Mouse (Mus musculus): ENCODE results near the gene Eno4. TPM values are rescaled to one million over a fixed set of nuclear protein-coding genes. Genes with fewer than 3 reads are reported as not detected.

The Eno4 gene
- polyA plus RNA-seq, 2 experiments = 0.03 TPM; not detected in 1

DNA sequence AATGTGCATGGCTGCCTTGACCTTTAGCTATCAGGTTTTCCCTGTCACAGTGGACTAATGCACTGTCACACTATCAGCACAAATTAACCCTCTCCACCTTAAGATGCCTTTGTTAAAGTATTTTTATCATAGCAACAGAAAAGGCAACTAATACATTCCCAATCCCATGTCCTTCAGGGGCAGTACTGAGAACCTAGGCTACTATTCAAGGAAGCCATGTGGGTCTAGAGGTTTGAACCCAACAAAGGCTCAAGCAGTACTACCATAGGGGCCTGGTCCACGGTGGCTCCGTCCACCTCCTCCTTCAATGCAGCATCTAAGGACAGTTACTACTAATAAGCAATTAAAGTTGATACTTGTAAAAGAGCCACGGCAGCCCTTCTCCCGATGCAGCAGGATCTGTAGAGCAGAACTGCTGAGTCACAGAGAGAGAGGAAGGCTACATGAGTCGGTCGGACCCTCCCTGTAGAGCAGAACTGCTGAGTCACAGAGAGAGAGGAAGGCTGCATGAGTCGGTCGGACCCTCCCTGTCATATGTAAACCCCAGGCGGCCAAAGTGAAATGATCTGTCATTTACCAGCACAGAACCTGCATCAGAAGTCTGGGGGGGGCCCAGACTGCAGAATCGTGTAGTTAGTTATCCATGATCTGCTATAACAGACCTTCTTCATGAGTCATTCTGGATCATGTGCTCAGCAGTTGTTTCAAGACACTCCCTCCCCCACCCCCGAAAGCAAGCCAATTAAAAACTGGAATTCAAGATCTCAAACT, 35.4 kb downstream of the Eno4 start:
- Histone ChIP-seq H3K27ac (peak overlapping the region; percentile 44), H3K9ac (replicated peaks) (peak overlapping the region; percentile 42), H3K36me3 (replicated peaks; ENCODE audit: control insufficient read depth, insufficient read depth, low read depth) (no peaks in the 10 kb centered on the region), H3K9me3 (ENCODE audit: control insufficient read depth, low read length) (no peaks in the 10 kb centered on the region), H3K4me1 (replicated peaks; ENCODE audit: control insufficient read depth in 2 of 2, insufficient read depth in 2 of 2, low read length in 1 of 2) (peaks cover 3 to 20% of the 10 kb centered on the region in 2 experiments; a peak in 2 of 4 replicates), H3K4me3 (ENCODE audit: insufficient read depth in 1 of 2, low read depth in 2 of 2, low read length in 2 of 2) (peak overlapping the region in 1 of 2 experiments; percentile 29; a peak in 2 of 4 replicates), H3K27me3 (ENCODE audit: control insufficient read depth, insufficient read depth, low read length) (no peaks in the 10 kb centered on the region), H3K4me2 (ENCODE audit: low read depth) (peak overlapping the region; percentile 54)
- TF ChIP-seq EP300 (IDR thresholded peaks at IDR 0.05; ENCODE audit: low read depth) (no peak), CTCF (IDR thresholded peaks at IDR 0.05; ENCODE audit: low read depth) (no peak)
- WGBS (ENCODE audit: insufficient replicate concordance) = 18% methylated on average over 11 of the region's 11 CpGs
- peak; percentile 43 to 76 (median 65) for DNase-seq (ENCODE audit: low read depth in 3 of 3, low spot score in 3 of 3)
- ATAC-seq (ENCODE audit: insufficient read depth) = peak; percentile 99

DNA sequence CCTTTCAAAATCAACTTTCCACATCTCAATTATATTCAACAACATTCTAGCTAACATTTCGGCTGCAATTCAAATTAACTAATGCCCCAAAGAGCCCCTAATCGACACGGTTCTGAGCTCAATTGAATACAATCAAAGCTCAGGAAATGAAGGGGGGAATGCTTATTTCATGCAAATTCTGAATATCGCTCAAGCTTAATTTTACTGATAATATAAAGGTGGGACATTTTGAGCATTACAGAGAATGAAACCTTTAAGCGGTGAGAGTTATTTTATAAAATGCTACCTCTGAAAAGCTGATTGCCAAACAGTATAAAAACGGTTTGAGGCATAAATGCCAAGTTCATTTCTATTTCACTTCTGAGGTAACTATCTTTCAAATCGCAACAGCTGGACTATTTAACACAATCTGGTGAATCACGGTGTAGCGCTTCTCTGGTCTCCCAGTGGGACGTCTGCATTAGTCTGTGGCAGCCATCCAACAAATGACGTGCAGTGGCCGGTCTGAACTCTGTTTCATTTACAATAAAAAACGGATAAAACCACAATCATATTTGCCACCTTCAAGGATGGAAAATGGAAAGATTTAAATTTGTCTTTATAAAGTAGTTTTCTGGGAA, 36.3 kb downstream of the Eno4 start:
- no peak overlapping the region for H3K9ac ChIP-seq (replicated peaks)
- H3K4me2 ChIP-seq (ENCODE audit: low read depth) = peak overlapping the region; percentile 54
- WGBS (ENCODE audit: insufficient replicate concordance) = 57% methylated on average over 13 of the region's 13 CpGs
- no peaks in the 10 kb centered on the region for H3K27me3 ChIP-seq (ENCODE audit: control insufficient read depth, insufficient read depth, low read length)
- no peaks in the 10 kb centered on the region for H3K9me3 ChIP-seq (ENCODE audit: control insufficient read depth, low read length)
- H3K27ac ChIP-seq = no peak overlapping the region
- H3K4me3 ChIP-seq (ENCODE audit: insufficient read depth in 1 of 2, low read depth in 2 of 2, low read length in 2 of 2) = no peak overlapping the region
- H3K4me1 ChIP-seq (replicated peaks; ENCODE audit: control insufficient read depth in 2 of 2, insufficient read depth in 2 of 2, low read length in 1 of 2) = peaks cover 3 to 20% of the 10 kb centered on the region in 2 experiments; a peak in 2 of 4 replicates
- ATAC-seq (ENCODE audit: insufficient read depth) (no peak), DNase-seq (ENCODE audit: low read depth in 3 of 3, low spot score in 3 of 3) (no peak)
- no peak for TF ChIP-seq CTCF (IDR thresholded peaks at IDR 0.05; ENCODE audit: low read depth)
- TF ChIP-seq EP300 (IDR thresholded peaks at IDR 0.05; ENCODE audit: low read depth) = no peak
- no peaks in the 10 kb centered on the region for H3K36me3 ChIP-seq (replicated peaks; ENCODE audit: control insufficient read depth, insufficient read depth, low read depth)

DNA sequence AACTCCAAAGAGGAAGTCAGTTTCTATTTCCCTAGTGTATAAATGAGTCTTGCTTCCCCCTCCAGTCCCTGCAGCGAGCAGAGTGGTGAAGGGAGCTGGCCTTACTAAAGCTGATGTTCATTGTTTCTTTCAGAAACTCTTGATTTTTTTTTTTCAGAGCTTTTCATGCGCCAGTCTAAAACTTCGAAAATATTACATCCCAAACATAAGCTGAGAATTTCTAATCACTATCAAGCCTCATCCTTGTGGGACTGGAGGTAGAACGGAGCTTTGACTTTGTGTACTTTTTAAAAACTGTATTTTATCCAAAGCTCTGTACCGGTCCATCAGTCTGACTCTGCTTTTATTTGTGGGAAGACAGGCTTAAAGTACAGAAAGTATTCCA, 36.8 kb downstream of the Eno4 start:
- peaks cover 3 to 20% of the 10 kb centered on the region in 2 experiments; a peak in 2 of 4 replicates for H3K4me1 ChIP-seq (replicated peaks; ENCODE audit: control insufficient read depth in 2 of 2, insufficient read depth in 2 of 2, low read length in 1 of 2)
- DNase-seq (ENCODE audit: low read depth in 3 of 3, low spot score in 3 of 3) (no peak), ATAC-seq (ENCODE audit: insufficient read depth) (no peak)
- H3K9me3 ChIP-seq (ENCODE audit: control insufficient read depth, low read length) = no peaks in the 10 kb centered on the region
- TF ChIP-seq EP300 (IDR thresholded peaks at IDR 0.05; ENCODE audit: low read depth) = no peak
- no peak overlapping the region for H3K4me2 ChIP-seq (ENCODE audit: low read depth)
- H3K27me3 ChIP-seq (ENCODE audit: control insufficient read depth, insufficient read depth, low read length) = no peaks in the 10 kb centered on the region
- H3K27ac ChIP-seq = no peak overlapping the region
- 64% methylated on average over 5 of the region's 5 CpGs for WGBS (ENCODE audit: insufficient replicate concordance)
- H3K4me3 ChIP-seq (ENCODE audit: insufficient read depth in 1 of 2, low read depth in 2 of 2, low read length in 2 of 2) = no peak overlapping the region
- H3K36me3 ChIP-seq (replicated peaks; ENCODE audit: control insufficient read depth, insufficient read depth, low read depth) = no peaks in the 10 kb centered on the region
- H3K9ac ChIP-seq (replicated peaks) = no peak overlapping the region

GRCm38 (mm10) chr19:58981571-58981970, 38.3 kb downstream of the Eno4 start:
- DNase-seq (ENCODE audit: low read depth in 3 of 3, low spot score in 3 of 3) = no peak
- H3K4me2 ChIP-seq (ENCODE audit: low read depth) = no peak overlapping the region

GRCm38 (mm10) chr19:59002827-59003226, 59.6 kb downstream of the Eno4 start:
- Histone ChIP-seq H3K4me3 (ENCODE audit: insufficient read depth in 1 of 2, low read depth in 2 of 2, low read length in 2 of 2) (no peak overlapping the region), H3K36me3 (replicated peaks; ENCODE audit: control insufficient read depth, insufficient read depth, low read depth) (no peaks in the 10 kb centered on the region), H3K9ac (replicated peaks) (no peak overlapping the region), H3K4me2 (ENCODE audit: low read depth) (no peak overlapping the region), H3K4me1 (replicated peaks; ENCODE audit: control insufficient read depth in 2 of 2, insufficient read depth in 2 of 2, low read length in 1 of 2) (no peaks in the 10 kb centered on the region), H3K9me3 (ENCODE audit: control insufficient read depth, low read length) (no peaks in the 10 kb centered on the region), H3K27me3 (ENCODE audit: control insufficient read depth, insufficient read depth, low read length) (no peaks in the 10 kb centered on the region), H3K27ac (no peak overlapping the region)
- ATAC-seq (ENCODE audit: insufficient read depth) (no peak), DNase-seq (ENCODE audit: low read depth in 3 of 3, low spot score in 3 of 3) (no peak)
- TF ChIP-seq EP300 (IDR thresholded peaks at IDR 0.05; ENCODE audit: low read depth) (no peak), CTCF (IDR thresholded peaks at IDR 0.05; ENCODE audit: low read depth) (no peak)
- 68% methylated on average over 6 of the region's 6 CpGs for WGBS (ENCODE audit: insufficient replicate concordance)

More at GRCm38 (mm10) chr19:58981571-58981970, 38.3 kb downstream of the Eno4 start:
- WGBS (ENCODE audit: insufficient replicate concordance) = 63% methylated on average over 9 of the region's 9 CpGs
- TF ChIP-seq EP300 (IDR thresholded peaks at IDR 0.05; ENCODE audit: low read depth) (no peak), CTCF (IDR thresholded peaks at IDR 0.05; ENCODE audit: low read depth) (no peak)
- no peak for ATAC-seq (ENCODE audit: insufficient read depth)
- no peak overlapping the region for H3K9ac ChIP-seq (replicated peaks)
- no peaks in the 10 kb centered on the region for H3K9me3 ChIP-seq (ENCODE audit: control insufficient read depth, low read length)
- peaks cover 3 to 20% of the 10 kb centered on the region in 2 experiments; a peak in 2 of 4 replicates for H3K4me1 ChIP-seq (replicated peaks; ENCODE audit: control insufficient read depth in 2 of 2, insufficient read depth in 2 of 2, low read length in 1 of 2)
- no peaks in the 10 kb centered on the region for H3K27me3 ChIP-seq (ENCODE audit: control insufficient read depth, insufficient read depth, low read length)
- H3K4me3 ChIP-seq (ENCODE audit: insufficient read depth in 1 of 2, low read depth in 2 of 2, low read length in 2 of 2) = no peak overlapping the region
- H3K36me3 ChIP-seq (replicated peaks; ENCODE audit: control insufficient read depth, insufficient read depth, low read depth) = no peaks in the 10 kb centered on the region
- no peak overlapping the region for H3K27ac ChIP-seq

Data from liver, embryonic 14.5 days (tissue).